Mouse (Mus musculus) large intestine, adult 2 months (tissue): ENCODE data around the gene Lancl3. TPM values are rescaled to one million over a fixed set of nuclear protein-coding genes. Genes with fewer than 3 reads are reported as not detected.
"Not testable (repeated sequence)": the region's sequence is repeated elsewhere in the genome, so short reads cannot be mapped to it uniquely, and the experiment has no call there.

Experiments
- DNase-seq: peaks from one replicate; pipeline ENCODE4 v3.0.0-alpha.2; 2012; ENCODE audit warnings: low read depth, low spot score
- WGBS: fragments of 180-500 bp; shearing (Covaris S2); methylation state at CpG from one replicate; pipeline ENCODE4 v1.1.7; 2018; 5-methylcytosine and 5-hydroxymethylcytosine counted together
- polyA plus RNA-seq: library from polyadenylated mRNA; depleted of rRNA; stranded (reverse); fragments of >200 nt; gene quantifications from 2 replicates; pipeline ENCODE4 v1.2.3, GENCODE M21; 2012; rRNA removed

The Lancl3 gene
- polyA plus RNA-seq, 1 experiment: 0.15 TPM

DNA sequence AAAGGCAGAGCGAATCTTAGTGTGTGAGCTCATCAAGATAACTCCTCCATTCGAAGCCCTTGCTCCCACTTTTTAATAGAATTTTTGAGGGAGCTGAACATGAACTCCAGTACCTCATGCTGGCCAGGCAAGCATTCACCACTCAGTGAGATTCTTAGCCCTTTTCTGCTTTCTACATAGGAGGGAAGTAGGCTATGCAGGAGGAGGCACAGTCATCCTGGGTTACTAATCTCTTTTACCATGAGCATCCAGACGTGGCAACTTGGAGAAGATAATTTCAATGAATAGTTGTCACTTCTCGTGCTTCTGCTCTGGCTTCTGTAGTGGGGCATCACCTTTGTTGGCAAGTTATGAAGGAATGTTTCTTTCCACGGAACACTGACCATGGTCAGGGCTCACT, 57.1 kb downstream of the Lancl3 start, which contains the start of gene Gm14862:
Gm14862 (minus strand) TSS at position 134 of the 400 bp plus-strand sequence.
- DNase-seq: no peak
- 84% methylated on average over 5 of the region's 5 CpGs for WGBS

DNA sequence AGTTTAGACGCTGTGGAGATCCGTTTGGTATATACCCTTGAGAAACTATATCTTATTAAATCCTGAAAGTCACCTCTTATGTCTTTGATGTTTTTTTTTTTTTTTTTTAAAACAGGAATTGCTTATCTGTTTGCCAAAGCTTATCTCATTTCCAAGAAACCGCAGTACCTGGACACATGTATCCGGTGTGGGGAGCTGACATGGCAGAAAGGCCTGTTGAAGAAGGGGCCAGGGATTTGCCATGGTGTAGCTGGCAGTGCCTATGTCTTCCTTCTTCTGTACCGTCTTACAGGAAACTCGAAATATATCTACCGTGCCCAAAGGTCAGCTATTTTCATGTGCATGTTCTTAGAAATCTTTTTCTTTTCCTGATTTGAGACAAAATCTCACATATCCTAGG, 58.1 kb downstream of the Lancl3 start:
- DNase-seq: no peak
- WGBS: 72% methylated on average over 7 of the region's 7 CpGs

DNA sequence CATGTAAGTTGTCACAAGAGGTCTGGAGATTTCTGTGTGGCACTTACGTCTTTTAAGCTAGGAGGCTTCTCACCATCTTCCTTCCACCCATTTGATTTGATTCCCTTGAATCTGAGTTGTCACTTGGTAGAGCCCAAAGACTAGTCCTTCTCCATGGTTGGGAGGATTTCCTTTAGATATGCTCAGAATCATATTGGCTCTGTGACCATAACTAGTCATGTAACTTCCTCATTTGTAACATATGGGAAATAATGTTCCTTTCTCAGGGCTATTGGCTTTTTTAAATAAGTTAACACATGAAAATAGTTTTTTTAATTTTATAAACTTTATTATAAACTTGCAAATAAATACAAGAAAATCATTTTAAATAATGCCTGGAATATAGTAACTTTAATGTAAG, 59.6 kb downstream of the Lancl3 start:
- DNase-seq: no peak
- 78% methylated on average over 1 of the region's 1 CpGs for WGBS

DNA sequence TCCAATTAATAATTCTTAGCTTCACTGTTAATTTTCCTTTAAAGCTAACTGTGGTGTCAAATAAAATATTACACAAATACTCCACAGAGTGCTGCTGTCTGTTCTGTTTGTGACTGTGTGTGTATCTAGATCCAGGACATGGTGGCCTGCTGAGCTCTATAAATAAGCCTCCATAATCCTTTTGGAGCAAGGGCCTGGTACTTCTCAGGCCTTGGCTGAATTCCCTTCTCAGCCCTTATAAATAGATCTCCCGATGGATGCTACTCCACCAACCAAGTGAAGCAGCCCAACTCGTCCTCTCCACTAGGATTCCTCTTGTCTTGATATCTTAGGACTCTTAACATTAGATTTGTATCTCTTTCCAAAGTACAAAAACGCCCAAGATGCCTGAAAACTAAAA, 71.4 kb downstream of the Lancl3 start:
- WGBS: 55% methylated on average over 3 of the region's 3 CpGs
- DNase-seq: no peak

DNA sequence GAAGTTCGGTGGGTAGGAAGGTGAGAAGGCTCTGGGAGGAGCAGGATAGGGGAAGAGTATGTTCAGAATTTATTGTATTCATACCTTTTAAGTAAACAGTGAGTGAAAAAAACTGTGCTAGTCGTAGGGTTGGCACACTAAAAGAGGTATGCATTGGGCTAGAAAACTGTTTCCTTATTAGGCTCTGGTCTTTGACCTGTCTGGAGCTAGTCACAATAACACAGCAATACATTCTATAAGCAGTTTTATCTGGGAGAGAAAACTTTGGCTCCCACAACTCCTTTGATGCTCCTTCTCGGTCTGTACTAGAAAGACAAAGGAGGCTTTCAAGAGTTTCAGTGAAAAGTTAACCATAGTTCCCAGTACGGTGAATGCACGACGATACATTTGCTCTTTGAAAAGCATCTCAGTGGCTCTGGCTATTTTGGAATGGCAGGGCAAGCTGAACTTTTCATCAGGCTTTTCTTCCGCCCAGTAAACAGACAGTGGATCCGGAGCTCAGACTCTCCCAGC, 72.3 kb downstream of the Lancl3 start:
- WGBS: 16% methylated on average over 8 of the region's 8 CpGs
- no peak for DNase-seq

DNA sequence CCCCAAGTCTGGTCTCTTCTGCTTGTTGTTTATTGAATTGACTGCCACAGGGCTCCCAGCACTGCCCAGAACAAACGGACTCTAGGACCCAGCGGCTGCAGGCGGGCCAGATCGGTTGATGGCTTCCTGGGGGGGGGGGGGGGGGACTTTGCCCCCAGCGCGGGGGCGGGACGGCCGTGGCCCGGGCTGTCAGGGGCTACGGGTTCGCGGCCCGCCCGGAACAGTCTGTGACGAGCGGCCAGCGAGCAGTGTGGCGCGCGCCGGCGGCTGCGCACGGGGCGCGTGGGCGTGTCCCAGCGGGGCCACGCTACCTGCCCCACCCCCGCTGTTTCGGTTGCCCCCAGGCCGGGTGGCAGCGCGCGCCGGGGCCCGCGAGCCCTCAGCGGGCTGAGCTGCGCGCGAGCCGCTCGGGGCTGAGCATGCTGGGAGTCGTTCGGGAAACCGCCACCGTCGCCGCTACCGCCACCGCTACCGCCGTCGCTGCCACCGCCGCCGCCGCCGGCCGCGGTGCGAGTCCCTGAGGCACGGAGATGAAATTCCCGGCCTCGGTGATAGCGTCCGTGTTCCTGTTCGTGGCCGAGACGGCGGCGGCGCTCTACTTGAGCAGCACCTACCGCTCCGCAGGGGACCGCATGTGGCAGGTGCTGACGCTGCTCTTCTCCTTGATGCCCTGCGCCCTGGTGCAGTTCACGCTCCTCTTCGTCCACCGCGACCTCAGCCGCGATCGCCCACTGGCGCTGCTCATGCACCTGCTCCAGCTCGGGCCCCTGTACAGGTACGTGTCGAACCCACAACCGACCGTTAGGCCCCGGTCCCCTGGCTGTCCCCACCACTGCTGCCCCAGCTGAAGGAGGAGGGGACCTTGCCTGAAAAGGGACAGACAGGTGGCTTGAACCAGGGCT, 73.0 kb downstream of the Lancl3 start, which contains the start of gene Xk:
Xk (plus strand) TSS at position 297 of the 902 bp plus-strand sequence.
- no peak for DNase-seq
- WGBS: 9% methylated on average over 77 of the region's 94 CpGs

DNA sequence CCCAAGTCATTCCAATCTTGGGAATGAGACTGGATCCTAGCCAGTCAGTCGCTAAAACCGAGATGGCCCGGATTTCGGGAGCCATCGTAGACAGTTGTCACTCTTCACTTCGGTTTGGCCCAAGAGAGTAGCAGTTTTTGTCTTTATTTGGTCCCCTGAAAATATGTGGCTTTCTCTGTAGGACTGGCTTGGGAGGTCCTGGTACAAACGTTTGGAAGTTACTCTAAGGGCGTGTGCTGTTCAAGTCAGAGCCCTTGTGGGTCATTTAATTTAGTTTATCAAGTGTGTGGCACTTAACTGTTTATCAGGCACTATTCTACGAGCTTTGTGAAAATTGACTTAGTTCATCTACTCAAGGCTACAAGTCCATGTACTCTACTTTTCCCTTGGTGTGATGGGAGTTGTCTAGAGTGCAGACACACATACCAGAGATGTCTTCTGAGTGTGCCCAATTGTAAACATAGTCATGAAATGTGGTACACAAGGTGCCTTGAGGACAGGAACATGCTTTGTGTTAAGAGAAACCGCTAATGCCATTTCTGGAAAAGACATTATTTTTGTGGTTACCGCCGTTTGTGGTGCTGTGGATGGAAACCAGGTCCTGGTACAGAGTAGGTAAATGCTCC, 73.8 kb downstream of the Lancl3 start:
- no peak for DNase-seq
- 42% methylated on average over 12 of the region's 12 CpGs for WGBS

DNA sequence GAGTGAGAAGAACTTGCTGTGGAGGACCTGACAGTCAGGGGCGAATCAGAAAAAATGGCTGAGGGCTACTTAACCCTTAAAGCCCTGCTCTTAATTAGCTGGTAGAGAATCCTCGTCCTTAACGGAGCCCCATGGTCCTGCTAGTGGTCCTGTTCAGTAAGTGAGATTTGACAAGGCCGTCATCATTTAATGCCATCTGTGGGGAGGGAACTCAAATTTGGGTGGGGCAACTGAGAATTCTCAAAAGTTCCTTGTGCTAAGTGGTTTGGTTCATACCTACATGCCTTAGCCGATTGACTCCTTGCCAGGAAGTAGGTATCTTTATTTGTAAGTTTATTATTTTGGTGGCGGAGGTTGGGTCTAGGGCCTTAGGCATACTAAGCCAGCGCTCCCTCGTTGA, 74.6 kb downstream of the Lancl3 start:
- no peak for DNase-seq
- WGBS: 57% methylated on average over 8 of the region's 8 CpGs

DNA sequence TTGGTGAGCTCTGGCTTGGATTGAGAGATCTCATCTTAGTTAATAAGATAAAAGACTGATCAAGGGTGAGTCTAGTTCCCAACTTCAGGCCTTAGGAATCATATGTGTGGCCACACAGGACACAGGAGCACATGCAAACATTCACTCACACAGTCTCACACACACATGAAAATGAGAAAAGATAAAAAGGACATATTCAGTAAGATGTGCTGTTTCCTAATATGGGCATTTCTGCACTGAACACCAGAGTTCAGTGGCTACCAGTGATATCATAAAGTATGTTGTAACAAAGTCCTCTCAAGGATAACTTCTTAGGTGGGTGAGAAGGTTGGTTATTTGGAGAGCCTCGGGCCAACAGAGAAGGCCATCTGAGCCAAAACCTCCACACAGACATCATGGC, 83.8 kb downstream of the Lancl3 start, which contains the start of gene H2al1m:
H2al1m (plus strand) TSS at position 301 of the 400 bp plus-strand sequence.
- no CpG with 5 or more reads among the region's 1 CpGs for WGBS
- not testable (repeated sequence) for DNase-seq

DNA sequence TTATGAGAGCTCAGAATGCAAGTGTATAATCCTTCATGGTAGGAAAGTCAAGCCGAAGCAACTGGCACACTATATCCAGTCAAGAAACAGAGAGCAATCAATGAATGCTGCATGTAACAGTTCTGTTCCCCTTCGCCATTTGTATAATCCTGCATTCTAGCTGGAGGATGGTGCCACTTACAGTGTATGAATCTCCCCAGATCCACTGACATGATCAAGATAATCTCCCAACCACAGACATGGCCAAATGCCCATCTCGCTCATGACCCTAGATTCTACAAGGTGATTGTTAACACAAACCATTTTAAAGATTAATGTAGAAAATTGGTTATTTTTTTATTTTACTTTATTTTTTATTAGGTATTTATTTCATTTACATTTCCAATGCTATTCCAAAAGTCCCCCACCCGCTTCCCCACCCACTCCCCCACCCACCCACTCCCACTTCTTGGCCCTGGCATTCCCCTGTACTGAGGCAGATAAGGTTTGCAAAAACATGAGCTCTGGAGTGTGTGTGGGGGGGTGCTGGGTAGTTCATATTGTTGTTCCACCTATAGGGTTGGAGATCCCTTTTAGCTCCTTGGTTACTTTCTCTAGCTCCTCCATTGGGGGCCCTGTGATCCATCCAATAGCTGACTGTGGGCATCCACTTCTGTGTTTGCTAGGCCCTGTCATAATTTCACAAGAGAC, 93.6 kb downstream of the Lancl3 start:
- DNase-seq: not testable (repeated sequence)
- 92% methylated on average over 4 of the region's 4 CpGs for WGBS

DNA sequence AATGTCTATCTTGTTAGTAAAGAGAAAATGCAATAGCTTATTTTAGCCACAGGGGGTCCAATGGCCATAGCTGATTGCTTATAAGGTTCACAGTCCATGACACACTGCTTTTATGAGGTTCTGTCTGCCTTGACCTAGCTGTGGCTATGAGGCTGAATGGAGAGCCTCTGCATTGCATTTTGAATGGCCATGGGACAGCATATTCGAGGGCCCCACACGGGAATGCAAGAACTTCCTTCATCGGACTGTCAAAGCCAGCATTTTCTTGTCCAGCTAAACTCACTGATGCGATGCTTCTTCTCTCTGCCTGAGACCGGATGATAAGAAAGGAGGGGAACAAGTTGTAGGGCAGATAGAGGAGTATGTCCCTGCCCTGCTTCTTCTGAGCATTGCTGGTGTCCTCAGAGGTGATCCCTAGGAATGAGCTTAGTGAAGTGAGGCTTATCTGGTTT, 98.7 kb downstream of the Lancl3 start:
- no peak for DNase-seq

DNA sequence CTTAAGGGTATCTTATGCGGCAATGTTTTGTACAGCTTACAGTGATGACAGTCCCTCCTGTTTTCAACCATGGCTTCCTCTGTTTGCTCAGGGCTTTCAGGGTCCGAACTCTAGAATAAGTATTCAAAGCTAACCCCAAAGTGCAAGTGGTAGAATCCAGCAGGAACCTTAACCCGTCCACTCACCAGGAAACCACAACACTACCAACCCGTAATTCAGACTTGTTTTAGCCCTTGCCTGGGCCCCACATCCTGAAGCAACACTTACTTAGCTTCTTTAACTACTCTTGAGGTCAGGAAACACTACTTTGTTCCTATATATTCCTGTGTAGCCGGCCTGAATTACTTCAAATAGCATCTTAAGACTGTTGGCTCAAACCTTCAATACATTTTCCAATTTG, 103.1 kb downstream of the Lancl3 start:
- DNase-seq: no peak
- WGBS: 86% methylated on average over 5 of the region's 5 CpGs

More for the DNA sequence above, 98.7 kb downstream of the Lancl3 start:
- WGBS: 84% methylated on average over 5 of the region's 5 CpGs

DNA sequence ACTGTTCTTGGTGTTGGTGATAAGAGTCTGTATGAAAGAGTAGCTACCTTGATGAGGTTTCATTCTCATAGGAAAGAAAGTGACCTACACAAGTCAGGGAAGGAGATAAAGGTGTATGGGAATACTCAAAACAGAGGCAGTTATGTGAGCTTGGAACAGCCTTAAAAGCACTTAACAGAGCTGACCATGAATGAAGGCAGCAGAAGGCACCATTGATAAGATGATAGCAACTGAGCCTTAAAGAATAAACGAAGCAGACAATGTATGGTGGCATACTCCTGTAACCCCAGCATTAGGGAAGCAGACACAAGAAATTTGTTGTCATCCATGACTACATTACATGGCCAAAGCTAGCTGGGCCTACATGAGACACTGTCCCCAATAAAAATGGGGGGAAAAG, 103.8 kb downstream of the Lancl3 start:
- 69% methylated on average over 1 of the region's 1 CpGs for WGBS

DNA sequence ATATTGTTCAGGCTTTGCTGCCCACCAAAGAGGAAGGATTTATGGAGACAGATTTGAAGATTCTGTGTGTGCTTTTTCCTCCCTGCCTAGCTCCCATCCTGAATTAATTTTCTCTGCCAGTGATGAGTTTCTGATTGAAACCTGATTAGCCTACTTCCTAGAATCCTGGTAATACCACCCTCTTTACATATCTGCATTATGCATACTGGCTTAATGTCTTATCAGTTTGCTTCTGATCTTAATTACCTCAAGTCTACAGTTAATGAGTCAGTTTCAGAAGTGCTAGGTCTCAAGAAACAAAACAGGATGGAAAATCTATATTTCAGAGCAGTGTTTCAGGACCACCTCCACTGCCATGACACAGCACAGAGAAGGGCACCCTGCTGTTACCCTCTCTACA, 116.8 kb downstream of the Lancl3 start:
- DNase-seq: not testable (repeated sequence)

More for the DNA sequence above, 103.8 kb downstream of the Lancl3 start:
- no peak for DNase-seq

Other genes with a start within 250 kb of the Lancl3 start
- not detected in 2 replicates for gene Fthl17b, start 236.9 kb upstream of the Lancl3 start, polyA plus RNA-seq
- gene Fthl17c, start 223.3 kb upstream of the Lancl3 start, polyA plus RNA-seq: not detected in 2 replicates
- not detected in 2 replicates for gene Fthl17d, start 213.1 kb upstream of the Lancl3 start, polyA plus RNA-seq
- not detected in 2 replicates for gene Fthl17e, start 166.4 kb upstream of the Lancl3 start, polyA plus RNA-seq
- gene Fthl17f, start 136.9 kb upstream of the Lancl3 start, polyA plus RNA-seq: not detected in 2 replicates
- not detected in 2 replicates for gene 4930402K13Rik, start 95.3 kb upstream of the Lancl3 start, polyA plus RNA-seq
- not detected in 2 replicates for gene Gm14862, start 57.0 kb downstream of the Lancl3 start, polyA plus RNA-seq
- 4.5 and 8.9 TPM in 2 replicates for gene Xk, start 72.9 kb downstream of the Lancl3 start, polyA plus RNA-seq
- gene H2al1m, start 83.9 kb downstream of the Lancl3 start, polyA plus RNA-seq: 1.0 and 1.2 TPM in 2 replicates
- 1.5 TPM in 1 of 2 replicates, not detected in the other for gene H2al1k, start 150.7 kb downstream of the Lancl3 start, polyA plus RNA-seq